Mouse (Mus musculus): ENCODE results near the gene Soat2.

GRCm38 (mm10) chr15:102112181-102112580 lies 38.1 kb upstream of the Soat2 start:
- TF ChIP-seq POLR2A (IDR thresholded peaks at IDR 0.05; ENCODE audit: insufficient read depth, low read depth, low read length) (no peak), CTCF (IDR thresholded peaks at IDR 0.05; ENCODE audit: insufficient read depth, low read depth, low read length) (no peak)

Measured in olfactory bulb, adult 2 months (tissue).